Mouse (Mus musculus) kidney, adult 11 months (tissue): ENCODE results near the gene Ttll10.

ENCODE experiments used
- DNase-seq: peaks from one replicate; pipeline ENCODE4 v3.0.0; 2022

Ttll10 gene

GRCm38 (mm10) chr4:156065156-156065894 lies 6.1 kb upstream of the Ttll10 start:
- DNase-seq = peak; percentile 57

- DNase-seq = no peak
Observed at GRCm38 (mm10) chr4:156064510-156064897, 5.3 kb upstream of the Ttll10 start.

GRCm38 (mm10) chr4:156063861-156064509 lies 4.8 kb upstream of the Ttll10 start:
- DNase-seq = no peak

GRCm38 (mm10) chr4:156059713-156060112 lies 499 bp upstream of the Ttll10 start:
- DNase-seq = peak; percentile 98

- no peak for DNase-seq
Observed at GRCm38 (mm10) chr4:156058826-156059225, 388 bp downstream of the Ttll10 start.

GRCm38 (mm10) chr4:156057702-156058101 lies 1.5 kb downstream of the Ttll10 start:
- DNase-seq = no peak

DNA sequence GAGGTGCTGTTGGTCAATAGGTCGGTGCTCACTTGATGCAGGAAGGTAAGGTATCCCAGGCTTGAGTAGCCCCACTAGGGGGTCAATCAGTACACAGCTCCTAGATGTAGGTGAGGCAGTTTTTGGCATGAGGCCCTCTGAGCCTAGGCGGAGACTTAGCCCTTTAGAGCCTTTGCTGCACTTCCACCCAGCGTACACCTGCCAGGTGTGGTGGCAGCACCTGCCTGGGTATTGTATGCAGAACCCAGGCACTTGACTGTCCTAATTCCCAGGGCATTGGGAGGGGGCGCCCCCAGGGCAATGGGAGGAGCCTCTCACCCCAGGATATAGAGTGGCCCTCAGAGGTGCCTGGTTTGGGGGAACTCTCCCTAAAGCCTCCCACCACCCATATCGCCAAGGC lies 4.0 kb downstream of the Ttll10 start:
- DNase-seq = no peak

DNA sequence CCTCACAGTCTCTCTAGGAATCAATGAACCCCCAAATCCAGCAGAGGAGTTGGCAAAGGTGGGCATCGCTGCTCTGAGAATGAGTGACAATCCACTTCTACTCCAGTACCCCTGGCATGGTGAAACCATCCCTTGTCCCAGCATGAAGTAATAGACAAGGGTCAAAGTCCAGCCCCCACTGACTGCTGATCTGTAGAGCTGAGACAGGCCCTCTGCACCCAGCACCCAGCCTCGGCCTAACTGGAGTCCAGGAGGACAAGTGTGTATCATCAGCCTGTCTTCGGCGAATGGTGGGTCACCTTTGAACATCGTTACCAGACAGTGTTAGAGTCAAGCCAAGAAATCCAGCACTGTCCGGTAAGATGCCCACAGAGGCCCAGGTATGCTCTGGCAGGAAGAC lies 4.6 kb downstream of the Ttll10 start:
- DNase-seq = peak; percentile 80

GRCm38 (mm10) chr4:156054130-156054529 lies 5.1 kb downstream of the Ttll10 start:
- DNase-seq = no peak

DNA sequence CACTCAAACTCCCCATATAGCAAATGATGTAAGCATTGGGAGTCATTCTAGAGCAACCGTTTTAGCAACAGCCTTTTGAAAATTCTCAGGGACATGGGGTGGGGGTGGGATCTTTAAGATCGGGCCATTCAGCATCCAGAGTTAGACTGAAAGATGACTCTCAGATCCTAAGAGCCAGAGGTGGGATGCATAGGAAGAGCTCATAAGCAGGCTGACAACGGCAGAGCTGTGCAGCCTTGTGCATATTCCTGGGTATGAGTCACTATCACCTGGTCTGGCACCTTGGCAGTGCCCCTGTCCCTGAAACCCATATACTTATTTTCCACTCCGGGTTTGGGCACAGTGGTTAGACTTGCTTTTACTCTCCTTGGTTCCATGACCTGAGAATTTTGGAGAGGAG lies 6.1 kb downstream of the Ttll10 start:
- DNase-seq = no peak

DNA sequence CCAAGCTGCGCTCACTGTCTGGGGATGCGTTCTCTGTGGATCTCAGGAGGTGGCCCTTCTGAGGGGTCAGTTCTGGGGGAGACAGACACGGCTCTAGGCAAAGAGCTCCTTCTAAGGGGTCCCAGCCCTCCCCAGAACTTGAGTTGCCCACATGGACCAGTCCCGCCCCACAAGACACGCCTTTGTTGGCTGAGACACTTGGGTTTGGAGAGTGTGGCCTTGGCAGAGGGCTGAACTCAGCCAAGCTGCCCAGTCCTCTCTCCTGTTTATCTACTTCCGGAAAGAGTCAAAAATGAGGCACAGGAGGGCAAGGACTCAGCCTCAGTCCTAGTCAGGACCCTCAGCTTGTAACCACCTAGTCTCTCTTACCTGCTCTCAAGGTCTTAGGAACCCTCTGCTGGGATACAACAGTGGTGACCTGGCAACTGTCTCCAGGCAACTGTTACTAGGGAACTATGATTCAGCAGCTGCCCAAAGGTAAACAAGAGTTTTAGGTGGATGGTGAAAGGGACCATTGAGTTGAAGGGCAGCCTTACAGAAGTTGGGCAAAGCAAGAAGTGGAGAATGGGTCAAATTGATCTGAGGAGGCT lies 8.7 kb downstream of the Ttll10 start:
- DNase-seq = no peak

GRCm38 (mm10) chr4:156049779-156050178 lies 9.4 kb downstream of the Ttll10 start:
- no peak for DNase-seq

- DNase-seq = no peak
Observed at GRCm38 (mm10) chr4:156044754-156045153, 14.5 kb downstream of the Ttll10 start.

DNA sequence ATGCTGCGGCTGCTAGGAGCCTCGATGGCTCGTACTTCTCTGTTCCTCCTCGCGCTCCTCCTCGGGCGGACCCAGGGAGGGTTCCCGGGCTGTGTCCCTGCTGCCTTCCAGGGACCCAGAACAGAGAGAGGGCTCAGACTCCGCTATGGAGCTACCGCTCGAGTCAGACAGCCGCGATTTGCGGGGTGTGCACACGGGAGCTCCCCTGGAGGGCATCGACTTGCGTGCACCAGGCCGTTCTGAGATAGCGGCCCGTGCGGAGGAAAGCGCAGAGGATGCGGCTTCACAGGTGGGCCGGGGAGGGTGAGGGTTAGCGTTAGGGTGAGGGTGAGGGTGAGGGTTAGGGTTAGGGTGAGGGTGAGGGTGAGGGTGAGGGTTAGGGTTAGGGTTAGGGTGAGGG lies 24.3 kb downstream of the Ttll10 start:
- no peak for DNase-seq

DNA sequence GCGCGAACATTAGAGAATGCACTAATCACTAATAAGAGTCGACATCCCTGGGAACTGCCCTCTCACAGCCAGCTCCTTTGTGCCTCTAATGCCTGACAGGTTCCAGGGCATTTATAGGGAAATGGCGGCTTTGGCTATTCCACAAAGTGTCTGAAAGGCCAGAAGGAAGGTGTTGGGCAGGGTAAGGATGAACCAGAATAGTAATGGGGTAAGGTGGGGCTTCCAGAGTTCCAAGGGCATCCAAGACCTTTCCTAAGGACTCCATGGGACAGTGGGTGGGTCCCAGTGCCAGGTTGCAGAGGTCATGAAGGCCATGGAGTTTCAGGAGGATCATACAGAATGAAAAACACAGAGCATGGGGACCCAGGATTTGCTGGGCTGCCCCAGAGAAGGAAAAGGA lies 24.9 kb downstream of the Ttll10 start:
- DNase-seq = no peak

GRCm38 (mm10) chr4:156033476-156034119 lies 25.6 kb downstream of the Ttll10 start:
- no peak for DNase-seq

DNA sequence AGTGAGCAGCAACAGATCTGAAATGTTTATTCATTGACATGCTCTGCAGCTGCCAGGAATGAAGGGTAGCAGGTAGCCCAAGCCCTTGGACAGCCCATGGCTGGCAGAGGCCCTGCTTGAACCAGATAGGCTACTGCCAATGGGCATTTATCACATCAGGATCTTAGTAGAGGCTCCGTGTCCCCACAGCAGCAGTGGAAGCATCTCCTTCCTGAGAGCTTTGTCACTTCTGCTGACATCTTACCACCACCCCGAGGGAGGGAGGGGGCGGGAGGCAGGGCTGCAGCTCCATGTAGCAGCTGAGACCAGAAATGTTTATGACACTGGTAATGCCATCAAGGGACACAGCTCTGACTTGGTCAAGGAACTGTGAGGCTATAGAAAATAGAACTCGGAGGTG lies 26.4 kb downstream of the Ttll10 start:
- no peak for DNase-seq

DNA sequence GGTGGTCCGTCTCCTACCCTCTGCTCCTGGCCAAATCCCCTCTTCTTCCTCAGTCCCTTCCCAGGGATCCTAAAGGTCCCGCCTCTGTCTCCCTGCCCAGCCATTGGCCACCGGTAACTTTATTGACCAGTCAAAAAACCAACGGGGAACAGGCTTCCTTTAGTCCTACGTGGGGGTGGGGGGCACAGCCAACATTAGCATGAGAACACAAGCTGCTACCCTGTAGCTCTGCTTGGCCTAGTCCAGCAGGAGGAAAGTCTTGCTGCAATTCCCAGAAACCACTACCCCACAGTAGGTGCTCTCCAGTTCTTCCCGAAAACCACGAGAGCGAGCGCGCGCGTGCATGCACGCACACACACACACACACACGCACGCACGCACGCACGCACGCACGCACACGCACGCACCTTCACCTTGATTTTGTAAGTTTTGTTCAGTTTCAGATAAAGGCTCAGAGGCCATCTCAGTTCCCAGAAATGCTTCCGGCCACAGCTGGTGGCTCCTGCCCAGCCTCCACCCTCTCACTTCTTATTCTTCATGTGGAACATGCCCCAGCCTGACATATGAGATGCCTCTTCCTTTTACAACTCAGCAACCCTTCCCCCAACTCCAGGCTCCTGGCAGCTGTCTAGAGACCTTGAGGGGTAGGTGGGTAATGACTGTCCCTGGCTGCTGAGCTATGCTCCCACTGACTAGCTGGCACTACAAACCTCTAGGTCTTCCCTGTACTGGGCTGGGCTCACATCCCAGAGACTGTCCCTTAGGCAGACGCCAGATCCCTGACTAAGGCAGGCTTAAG lies 27.4 kb downstream of the Ttll10 start:
- peak; percentile 78 for DNase-seq

- no peak for DNase-seq
Observed at GRCm38 (mm10) chr4:156031255-156031592, 28.0 kb downstream of the Ttll10 start.

- no peak for DNase-seq
Observed at GRCm38 (mm10) chr4:156030651-156031118, 28.5 kb downstream of the Ttll10 start.

DNA sequence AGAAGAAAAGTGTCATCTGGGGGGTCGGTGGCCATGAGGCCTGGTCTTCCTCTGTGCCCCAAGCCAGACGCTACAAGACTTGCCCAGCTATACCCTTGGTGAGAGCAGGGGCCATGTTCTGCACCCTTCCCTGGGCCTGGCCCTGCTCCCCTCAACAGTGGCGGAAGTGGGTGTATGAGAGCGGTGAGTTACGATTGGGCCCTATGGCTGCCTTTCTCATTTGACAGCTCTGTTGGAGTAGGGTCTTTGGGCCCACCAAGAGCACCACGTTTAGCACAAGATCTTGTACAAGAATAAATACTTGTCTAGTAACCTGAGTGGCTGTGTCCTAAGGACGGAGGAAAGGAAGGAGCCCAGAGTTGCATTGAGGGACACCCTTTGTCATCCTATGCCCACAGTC lies 30.6 kb downstream of the Ttll10 start:
- DNase-seq = no peak

GRCm38 (mm10) chr4:156026013-156026412 lies 33.2 kb downstream of the Ttll10 start, which contains the start of gene Tnfrsf18:
Tnfrsf18 (plus strand) TSS chr4:156026164.
- no peak for DNase-seq

DNA sequence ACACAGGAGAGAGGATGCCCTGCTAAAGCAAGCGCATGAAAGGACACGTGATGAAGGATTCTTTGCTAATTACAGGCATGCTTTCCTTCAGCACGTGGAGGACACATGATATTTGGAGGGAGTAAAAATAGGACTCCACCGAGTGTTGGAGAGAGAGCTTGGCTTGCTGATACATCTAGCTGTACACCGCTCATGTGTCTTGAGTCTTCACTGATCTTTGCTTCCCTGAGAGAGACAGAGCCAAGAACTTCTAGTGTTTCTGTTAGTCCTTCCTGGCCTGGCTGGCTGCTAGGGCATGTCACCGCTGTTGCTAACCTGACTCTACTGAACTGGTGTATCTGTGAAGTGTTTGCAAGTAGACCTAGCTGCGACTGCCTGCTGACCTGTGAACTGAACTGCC lies 35.0 kb downstream of the Ttll10 start:
- no peak for DNase-seq
